Mouse (Mus musculus) erythroblast, embryonic 14.5 days (primary cell): Measurements from ENCODE around the gene Il27.

Source experiments
- GATA1 ChIP-seq: IDR thresholded peaks from 2 replicates; pipeline ENCODE4 v1.6.1; 2012; ENCODE audit warnings: low read length, inconsistent platforms, mixed read lengths
- TAL1 ChIP-seq: IDR thresholded peaks from 3 replicates; pipeline ENCODE4 v1.6.1; 2012; ENCODE audit warnings: low read length, inconsistent platforms, mixed read lengths

GRCm38 (mm10) chr7:126582759-126583158, 12.0 kb downstream of the Il27 start:
- TF ChIP-seq GATA1 (no peak), TAL1 (no peak)
